Mouse (Mus musculus) ovary, adult 18-20 months (tissue): Measurements from ENCODE around the gene Cdkl1.
A peak's percentile ranks its signal among the peaks of the same experiment; 100 is the strongest.

Experiments used
- DNase-seq: peaks from one replicate; pipeline ENCODE4 v3.0.0; 2022; ENCODE audit warnings: low spot score, mixed read lengths

Cdkl1 gene

GRCm38 (mm10) chr12:69790530-69791505, at the start of gene Cdkl1:
TSS of gene Cdkl1 (minus strand) at chr12:69791267.
- DNase-seq = peak; percentile 60

GRCm38 (mm10) chr12:69838376-69838775, 47.3 kb upstream of the Cdkl1 start:
- DNase-seq = no peak

- no peak for DNase-seq
Measured at GRCm38 (mm10) chr12:69833982-69834604, 43.0 kb upstream of the Cdkl1 start.

GRCm38 (mm10) chr12:69831239-69831910, 40.3 kb upstream of the Cdkl1 start:
- DNase-seq = no peak

- DNase-seq = no peak
Measured at GRCm38 (mm10) chr12:69828214-69828613, 37.1 kb upstream of the Cdkl1 start.

- peak; percentile 22 for DNase-seq
Measured at GRCm38 (mm10) chr12:69824881-69825597, 34.0 kb upstream of the Cdkl1 start.

GRCm38 (mm10) chr12:69814272-69814671, 23.2 kb upstream of the Cdkl1 start:
- DNase-seq = peak; percentile 81

GRCm38 (mm10) chr12:69813596-69813995, 22.5 kb upstream of the Cdkl1 start:
- DNase-seq = no peak

GRCm38 (mm10) chr12:69812986-69813385, 21.9 kb upstream of the Cdkl1 start:
- DNase-seq = no peak

GRCm38 (mm10) chr12:69811976-69812375, 20.9 kb upstream of the Cdkl1 start:
- no peak for DNase-seq

GRCm38 (mm10) chr12:69809439-69809838, 18.4 kb upstream of the Cdkl1 start:
- DNase-seq = no peak

- DNase-seq = no peak
Measured at GRCm38 (mm10) chr12:69807399-69807985, 16.4 kb upstream of the Cdkl1 start.

- no peak for DNase-seq
Measured at GRCm38 (mm10) chr12:69805148-69805547, 14.1 kb upstream of the Cdkl1 start.

- DNase-seq = no peak
Measured at GRCm38 (mm10) chr12:69804393-69805070, 13.5 kb upstream of the Cdkl1 start.

- DNase-seq = no peak
Measured at GRCm38 (mm10) chr12:69803196-69803595, 12.1 kb upstream of the Cdkl1 start.

- no peak for DNase-seq
Measured at GRCm38 (mm10) chr12:69800586-69800985, 9.5 kb upstream of the Cdkl1 start.

GRCm38 (mm10) chr12:69796311-69796710, 5.2 kb upstream of the Cdkl1 start:
- DNase-seq = no peak

- no peak for DNase-seq
Measured at GRCm38 (mm10) chr12:69789766-69790529, 1.1 kb downstream of the Cdkl1 start.

- no peak for DNase-seq
Measured at GRCm38 (mm10) chr12:69788380-69788779, 2.7 kb downstream of the Cdkl1 start.

- DNase-seq = no peak
Measured at GRCm38 (mm10) chr12:69785471-69785870, 5.6 kb downstream of the Cdkl1 start.
